In genomic region chr6:71467766-71468165, GRCm38 (mm10) we compare ENCODE assay signal across 16 mouse cellular contexts. TPM values are rescaled to one million over a fixed set of nuclear protein-coding genes. Genes with fewer than 3 reads are reported as not detected.
DNase-seq lines count a peak whose midpoint lies in the region; ATAC-seq and TF ChIP-seq lines count a peak whose summit lies in the region.
"Had no signal": no experiment of that assay in that cellular context is flagged by ENCODE, and none has a peak within 500 bp of the region (broad histone marks: within the 10 kb centered on the region; RNA-seq: fewer than 3 reads in every experiment).

No protein-coding gene starts in this region.

- intact Hi-C loops in left cerebral cortex, postnatal 4 days (cut with DNase I): no loop called here
- intact Hi-C loops in left cerebral cortex, postnatal 36 days (cut with DNase I): no loop called here

- peak; percentile 18 to 43 for DNase-seq in cerebellum, postnatal 25 days
- DNase-seq in cerebellum, adult 8-10 months: no peak
- no peak for DNase-seq in frontal cortex, postnatal 25 days (ENCODE audit: low spot score in 2 of 2)
- DNase-seq in left cerebral cortex, postnatal 4 days: peak; percentile 9
- DNase-seq in left cerebral cortex, postnatal 36 days (ENCODE audit: low spot score in 2 of 2): no peak
- DNase-seq in brain, embryonic 14.5 days (ENCODE audit: low read depth): peak; percentile 26
- DNase-seq: adrenal gland, adult 2 months; adrenal gland, postnatal 25 days; cerebellum, adult 18-20 months; gastrocnemius, postnatal 36 days; heart, adult 18-20 months; heart, postnatal 10 days; kidney, adult 2 months had no signal

- peak; percentile 35; the same call in 1 of the 2 replicates for ATAC-seq in frontal cortex, adult (ENCODE audit: low TSS enrichment)
- ATAC-seq: forebrain, embryonic 16.5 days; intestine, embryonic 16.5 days had no signal

- TF ChIP-seq POLR2A in brain, embryonic 14.5 days (IDR thresholded peaks at IDR 0.05; ENCODE audit: borderline replicate concordance, extremely low read depth, insufficient read depth, insufficient read length, poor library complexity, severe bottlenecking): no peak

- TF ChIP-seq CTCF in brain, embryonic 14.5 days (IDR thresholded peaks at IDR 0.05; ENCODE audit: borderline replicate concordance, extremely low read depth, insufficient read depth, insufficient read length): no peak

RNA-seq across cellular contexts. Expression of gene Rnf103, which starts 25.9 kb away (rescaled TPM):
- total RNA-seq in left cerebral cortex, postnatal 4 days (2021): 10 to 100 TPM; 43.9 to 45.4 TPM
- 10 to 100 TPM; 51.0 to 51.4 TPM for total RNA-seq in left cerebral cortex, postnatal 36 days (2021)
- polyA plus RNA-seq in brain, embryonic 14.5 days (2012; rRNA removed): 23.5 and 25.1 TPM in 2 replicates

RNA-seq across cellular contexts. Expression of gene Rmnd5a, which starts 27.3 kb away (rescaled TPM):
- 10 to 100 TPM; 53.5 to 54.3 TPM for total RNA-seq in left cerebral cortex, postnatal 4 days (2021)
- 10 to 100 TPM; 91.4 to 98.7 TPM for total RNA-seq in left cerebral cortex, postnatal 36 days (2021)
- polyA plus RNA-seq in brain, embryonic 14.5 days (2012; rRNA removed): 30.0 and 33.6 TPM in 2 replicates

Comparison
In these comparisons a context has a peak if more than half of its experiments do, and no peak if none do; other contexts are left out.
1. DNase-seq: peak in cerebellum, postnatal 25 days (2 of 2), left cerebral cortex, postnatal 4 days (single experiment) and brain, embryonic 14.5 days (single experiment); none in cerebellum, adult 8-10 months (single experiment), frontal cortex, postnatal 25 days (0 of 2) and left cerebral cortex, postnatal 36 days (0 of 2).